ENCODE assay signal across 16 mouse cellular contexts in genomic region chr10:81162318-81162652, GRCm38 (mm10). TPM values are rescaled to one million over a fixed set of nuclear protein-coding genes. Genes with fewer than 3 reads are reported as not detected.
A peak's percentile ranks its signal among the peaks of the same experiment; 100 is the strongest.
DNase-seq lines count a peak whose midpoint lies in the region; ATAC-seq and TF ChIP-seq lines count a peak whose summit lies in the region.
"Had no signal": no experiment of that assay in that cellular context is flagged by ENCODE, and none has a peak within 500 bp of the region (broad histone marks: within the 10 kb centered on the region; RNA-seq: fewer than 3 reads in every experiment).

No protein-coding gene starts in this region.

- TF ChIP-seq EP300 in liver, postnatal 0 days (IDR thresholded peaks at IDR 0.05; ENCODE audit: low read depth) = no peak
- TF ChIP-seq EP300 in lung, postnatal 0 days (IDR thresholded peaks at IDR 0.05) = no peak
- no peak for TF ChIP-seq EP300 in stomach, postnatal 0 days (optimal IDR thresholded peaks at IDR 0.05)

- DNase-seq in kidney, postnatal 0 days (ENCODE audit: low spot score) = no peak
- no peak for DNase-seq in kidney, postnatal 14 days
- no peak for DNase-seq in liver, postnatal 0 days
- no peak for DNase-seq in lung, postnatal 0 days (ENCODE audit: low spot score)
- no peak for DNase-seq in stomach, postnatal 0 days (ENCODE audit: low spot score)
- DNase-seq: cerebellum, adult 2 months; gastrocnemius, postnatal 36 days; lung, postnatal 14 days had no signal

- no peak overlapping the region for H3K4me3 ChIP-seq in kidney, postnatal 0 days (replicated peaks; ENCODE audit: low read depth, low read length)
- H3K4me3 ChIP-seq in E14TG2a.4 (replicated peaks; ENCODE audit: low read length) = peak overlapping the region; percentile 35
- H3K4me3 ChIP-seq in liver, postnatal 0 days (ENCODE audit: low read depth, low read length) = no peak overlapping the region
- H3K4me3 ChIP-seq in lung, postnatal 0 days (ENCODE audit: low read depth, low read length) = no peak overlapping the region
- no peak overlapping the region for H3K4me3 ChIP-seq in stomach, postnatal 0 days (ENCODE audit: low read depth, low read length)
- H3K4me3 ChIP-seq: forebrain, embryonic 15.5 days; myocyte had no signal

- no peaks in the 10 kb centered on the region for H3K27me3 ChIP-seq in kidney, postnatal 0 days (ENCODE audit: insufficient read depth, low read length)
- no peaks in the 10 kb centered on the region for H3K27me3 ChIP-seq in E14TG2a.4 (ENCODE audit: insufficient read depth, low read length)
- H3K27me3 ChIP-seq in liver, postnatal 0 days (ENCODE audit: insufficient read depth, low read length) = no peaks in the 10 kb centered on the region
- no peaks in the 10 kb centered on the region for H3K27me3 ChIP-seq in lung, postnatal 0 days (replicated peaks; ENCODE audit: insufficient read depth, low read length)
- no peaks in the 10 kb centered on the region for H3K27me3 ChIP-seq in stomach, postnatal 0 days (ENCODE audit: control insufficient read depth, insufficient read depth, low read length)
- H3K27me3 ChIP-seq: forebrain, embryonic 15.5 days had no signal

- WGBS in kidney, postnatal 0 days = 55% methylated on average over 2 of the region's 2 CpGs
- 16% methylated on average over 1 of the region's 2 CpGs for WGBS in liver, postnatal 0 days (ENCODE audit: insufficient replicate concordance)
- 42% methylated on average over 2 of the region's 2 CpGs for WGBS in lung, postnatal 0 days
- WGBS in stomach, postnatal 0 days = 64% methylated on average over 2 of the region's 2 CpGs

- peaks cover 27% of the 10 kb centered on the region for H3K36me3 ChIP-seq in kidney, postnatal 0 days (ENCODE audit: insufficient read depth, low read length)
- H3K36me3 ChIP-seq in E14TG2a.4 (ENCODE audit: insufficient read depth, low read length) = peaks cover 86% of the 10 kb centered on the region
- H3K36me3 ChIP-seq in liver, postnatal 0 days (replicated peaks; ENCODE audit: insufficient read depth, low read length) = peaks cover 28% of the 10 kb centered on the region
- H3K36me3 ChIP-seq in lung, postnatal 0 days (ENCODE audit: insufficient read depth, low read length) = peaks cover 13% of the 10 kb centered on the region; the same call in 1 of the 2 replicates
- peaks cover 16% of the 10 kb centered on the region; the same call in 1 of the 2 replicates for H3K36me3 ChIP-seq in stomach, postnatal 0 days (ENCODE audit: control insufficient read depth, insufficient read depth, low read length)

- H3K4me1 ChIP-seq in kidney, postnatal 0 days (replicated peaks; ENCODE audit: insufficient read depth, low read length) = peaks cover 11% of the 10 kb centered on the region
- H3K4me1 ChIP-seq in E14TG2a.4 (replicated peaks; ENCODE audit: low read depth, low read length) = peaks cover 96% of the 10 kb centered on the region
- peaks cover 22% of the 10 kb centered on the region for H3K4me1 ChIP-seq in liver, postnatal 0 days (ENCODE audit: insufficient read depth)
- peaks cover 11% of the 10 kb centered on the region for H3K4me1 ChIP-seq in lung, postnatal 0 days (ENCODE audit: insufficient read depth, low read depth, low read length)
- H3K4me1 ChIP-seq in stomach, postnatal 0 days (replicated peaks; ENCODE audit: control insufficient read depth, insufficient read depth) = no peaks in the 10 kb centered on the region

- peak; percentile 34 for ATAC-seq in kidney, postnatal 0 days (replicated peaks; ENCODE audit: low FRiP score, low read depth)
- peak; percentile 63 for ATAC-seq in common myeloid progenitor, adult 5-6 weeks (replicated peaks; ENCODE audit: low read depth, poor library complexity, severe bottlenecking)
- ATAC-seq in liver, postnatal 0 days = peak; percentile 45
- ATAC-seq in lung, postnatal 0 days = no peak
- no peak for ATAC-seq in stomach, postnatal 0 days (ENCODE audit: low FRiP score, low TSS enrichment)
- ATAC-seq: forebrain, embryonic 15.5 days had no signal

- H3K27ac ChIP-seq in kidney, postnatal 0 days = no peak overlapping the region
- 0 out of 2 replicates have a peak overlapping the region, but pooled peaks have one; percentile 11 for H3K27ac ChIP-seq in liver, postnatal 0 days (ENCODE audit: low read depth)
- no peak overlapping the region for H3K27ac ChIP-seq in lung, postnatal 0 days (ENCODE audit: low read length)
- no peak overlapping the region for H3K27ac ChIP-seq in stomach, postnatal 0 days (replicated peaks)
- H3K27ac ChIP-seq: forebrain, embryonic 15.5 days had no signal

- no peak overlapping the region for H3K9ac ChIP-seq in kidney, postnatal 0 days (ENCODE audit: low read depth, low read length)
- H3K9ac ChIP-seq in liver, postnatal 0 days (replicated peaks) = 0 out of 2 replicates have a peak overlapping the region, but pooled peaks have one; percentile 21
- H3K9ac ChIP-seq in lung, postnatal 0 days (replicated peaks; ENCODE audit: low read depth) = no peak overlapping the region
- no peak overlapping the region for H3K9ac ChIP-seq in stomach, postnatal 0 days (ENCODE audit: low read length)
- H3K9ac ChIP-seq: forebrain, embryonic 15.5 days had no signal

- TF ChIP-seq CTCF in kidney, postnatal 0 days (IDR thresholded peaks at IDR 0.05; ENCODE audit: low read depth) = no peak
- TF ChIP-seq CTCF in E14TG2a.4 (conservative IDR thresholded peaks at IDR 0.05; ENCODE audit: low read length) = no peak
- no peak for TF ChIP-seq CTCF in liver, postnatal 0 days (IDR thresholded peaks at IDR 0.05; ENCODE audit: low read depth)
- no peak for TF ChIP-seq CTCF in lung, postnatal 0 days (IDR thresholded peaks at IDR 0.05)
- TF ChIP-seq CTCF in stomach, postnatal 0 days (IDR thresholded peaks at IDR 0.05; ENCODE audit: low read depth) = no peak

- H3K9me3 ChIP-seq in kidney, postnatal 0 days (replicated peaks; ENCODE audit: low read length) = no peaks in the 10 kb centered on the region
- no peaks in the 10 kb centered on the region for H3K9me3 ChIP-seq in E14TG2a.4 (ENCODE audit: low read length)
- no peaks in the 10 kb centered on the region for H3K9me3 ChIP-seq in liver, postnatal 0 days (ENCODE audit: low read length)
- no peaks in the 10 kb centered on the region for H3K9me3 ChIP-seq in lung, postnatal 0 days (ENCODE audit: low read length)
- no peaks in the 10 kb centered on the region for H3K9me3 ChIP-seq in stomach, postnatal 0 days (ENCODE audit: control insufficient read depth, low read length)
- H3K9me3 ChIP-seq: forebrain, embryonic 15.5 days had no signal

- H3K4me2 ChIP-seq in kidney, postnatal 0 days (ENCODE audit: low read length) = no peak overlapping the region
- H3K4me2 ChIP-seq in liver, postnatal 0 days (ENCODE audit: low read depth, low read length) = 0 out of 2 replicates have a peak overlapping the region, but pooled peaks have one; percentile 18
- no peak overlapping the region for H3K4me2 ChIP-seq in lung, postnatal 0 days (replicated peaks; ENCODE audit: low read depth, low read length)
- no peak overlapping the region for H3K4me2 ChIP-seq in stomach, postnatal 0 days (replicated peaks; ENCODE audit: low read depth)
- H3K4me2 ChIP-seq: forebrain, embryonic 15.5 days had no signal

RNA-seq across cellular contexts. Expression of gene Pias4, which starts 5.4 kb away (rescaled TPM):
- polyA plus RNA-seq in kidney, postnatal 0 days (2015; fragmentation: Nextera tagmentation; extraction: Ambion mirVana) = 28.4 and 32.0 TPM in 2 replicates
- 8.4 and 17.5 TPM in 2 replicates for total RNA-seq in common myeloid progenitor, adult 5-6 weeks (2017)
- polyA plus RNA-seq in liver, postnatal 0 days (2015; fragmentation: Nextera tagmentation; extraction: Ambion mirVana) = 14.6 and 16.1 TPM in 2 replicates
- polyA plus RNA-seq in lung, postnatal 0 days (2015; fragmentation: Nextera tagmentation; extraction: Ambion mirVana) = 27.9 TPM in 2 replicates
- polyA plus RNA-seq in stomach, postnatal 0 days (2015; fragmentation: Nextera tagmentation; extraction: Ambion mirVana) = 18.7 and 20.9 TPM in 2 replicates

RNA-seq across cellular contexts. Expression of gene Eef2, which starts 14.1 kb away (rescaled TPM):
- 560 and 590 TPM in 2 replicates for polyA plus RNA-seq in kidney, postnatal 0 days (2015; fragmentation: Nextera tagmentation; extraction: Ambion mirVana)
- total RNA-seq in common myeloid progenitor, adult 5-6 weeks (2017) = 1,623 and 1,948 TPM in 2 replicates
- polyA plus RNA-seq in liver, postnatal 0 days (2015; fragmentation: Nextera tagmentation; extraction: Ambion mirVana) = 310 and 313 TPM in 2 replicates
- 509 and 537 TPM in 2 replicates for polyA plus RNA-seq in lung, postnatal 0 days (2015; fragmentation: Nextera tagmentation; extraction: Ambion mirVana)
- polyA plus RNA-seq in stomach, postnatal 0 days (2015; fragmentation: Nextera tagmentation; extraction: Ambion mirVana) = 337 and 380 TPM in 2 replicates

RNA-seq across cellular contexts. Expression of gene Dapk3, which starts 20.5 kb away (rescaled TPM):
- 42.8 and 43.3 TPM in 2 replicates for polyA plus RNA-seq in kidney, postnatal 0 days (2015; fragmentation: Nextera tagmentation; extraction: Ambion mirVana)
- total RNA-seq in common myeloid progenitor, adult 5-6 weeks (2017) = 14.3 and 29.8 TPM in 2 replicates
- polyA plus RNA-seq in liver, postnatal 0 days (2015; fragmentation: Nextera tagmentation; extraction: Ambion mirVana) = 15.3 and 17.2 TPM in 2 replicates
- polyA plus RNA-seq in lung, postnatal 0 days (2015; fragmentation: Nextera tagmentation; extraction: Ambion mirVana) = 48.9 and 50.2 TPM in 2 replicates
- 44.6 and 51.8 TPM in 2 replicates for polyA plus RNA-seq in stomach, postnatal 0 days (2015; fragmentation: Nextera tagmentation; extraction: Ambion mirVana)

RNA-seq across cellular contexts. Expression of gene 4930442H23Rik, which starts 21.4 kb away (rescaled TPM):
- polyA plus RNA-seq in kidney, postnatal 0 days (2015; fragmentation: Nextera tagmentation; extraction: Ambion mirVana) = not detected in 2 replicates
- not detected in 2 replicates for total RNA-seq in common myeloid progenitor, adult 5-6 weeks (2017)
- not detected in 2 replicates for polyA plus RNA-seq in liver, postnatal 0 days (2015; fragmentation: Nextera tagmentation; extraction: Ambion mirVana)
- polyA plus RNA-seq in lung, postnatal 0 days (2015; fragmentation: Nextera tagmentation; extraction: Ambion mirVana) = 0.16 and 0.25 TPM in 2 replicates
- 0.07 TPM in 1 of 2 replicates, not detected in the other for polyA plus RNA-seq in stomach, postnatal 0 days (2015; fragmentation: Nextera tagmentation; extraction: Ambion mirVana)
- total RNA-seq: gastrocnemius, postnatal 36 days; layer of hippocampus, postnatal 14 days had no signal
- polyA plus RNA-seq: cerebellum, adult 2 months; embryonic facial prominence, embryonic 14.5 days; kidney, embryonic 14.5 days; limb, embryonic 11.5 days had no signal

RNA-seq across cellular contexts. Expression of gene Zbtb7a, which starts 27.3 kb away (rescaled TPM):
- polyA plus RNA-seq in kidney, postnatal 0 days (2015; fragmentation: Nextera tagmentation; extraction: Ambion mirVana) = 33.7 and 37.4 TPM in 2 replicates
- 13.1 and 14.5 TPM in 2 replicates for total RNA-seq in common myeloid progenitor, adult 5-6 weeks (2017)
- polyA plus RNA-seq in liver, postnatal 0 days (2015; fragmentation: Nextera tagmentation; extraction: Ambion mirVana) = 29.7 and 33.8 TPM in 2 replicates
- polyA plus RNA-seq in lung, postnatal 0 days (2015; fragmentation: Nextera tagmentation; extraction: Ambion mirVana) = 58.2 and 62.0 TPM in 2 replicates
- 87.5 and 94.1 TPM in 2 replicates for polyA plus RNA-seq in stomach, postnatal 0 days (2015; fragmentation: Nextera tagmentation; extraction: Ambion mirVana)

Comparison
In these comparisons a context has a peak if more than half of its experiments do, and no peak if none do; other contexts are left out.
1. ATAC-seq: peak in kidney, postnatal 0 days (single experiment), common myeloid progenitor, adult 5-6 weeks (single experiment) and liver, postnatal 0 days (single experiment); none in lung, postnatal 0 days (single experiment) and stomach, postnatal 0 days (single experiment).